Mouse (Mus musculus): Measurements from ENCODE around the gene Ptpn4. TPM values are rescaled to one million over a fixed set of nuclear protein-coding genes. Genes with fewer than 3 reads are reported as not detected.

Ptpn4 gene
- polyA plus RNA-seq, 1 experiment from 2014 or later = 5.6 TPM

DNA sequence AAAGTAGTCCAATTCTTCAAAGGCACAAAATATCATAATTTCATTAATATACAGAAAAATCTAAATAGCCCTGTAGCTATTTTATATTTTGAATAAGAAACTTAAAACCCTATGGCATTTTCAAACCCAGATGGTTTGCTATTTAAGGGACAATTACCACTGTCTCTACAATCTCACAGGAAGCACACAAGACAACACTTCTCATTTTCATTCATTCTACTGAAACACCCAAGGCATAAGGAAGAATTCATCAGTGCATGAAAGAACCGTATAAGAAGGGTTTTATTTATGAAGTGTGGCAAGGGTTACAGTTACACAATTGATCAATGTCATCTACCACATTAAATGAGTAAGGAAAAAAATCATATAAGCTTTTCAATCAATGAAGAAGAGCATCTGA lies 32.8 kb downstream of the Ptpn4 start:
- no peak for ATAC-seq (ENCODE audit: insufficient number of reproducible peaks, insufficient read depth, low FRiP score, low TSS enrichment, low read depth)
- Histone ChIP-seq H3K36me3 (no peaks in the 10 kb centered on the region), H3K4me1 (replicated peaks) (no peaks in the 10 kb centered on the region), H3K4me2 (no peak overlapping the region), H3K27ac (no peak overlapping the region), H3K27me3 (no peaks in the 10 kb centered on the region), H3K4me3 (replicated peaks) (no peak overlapping the region), H3K9me3 (no peaks in the 10 kb centered on the region), H3K9ac (replicated peaks) (no peak overlapping the region)
- 54% methylated on average over 1 of the region's 1 CpGs for WGBS

DNA sequence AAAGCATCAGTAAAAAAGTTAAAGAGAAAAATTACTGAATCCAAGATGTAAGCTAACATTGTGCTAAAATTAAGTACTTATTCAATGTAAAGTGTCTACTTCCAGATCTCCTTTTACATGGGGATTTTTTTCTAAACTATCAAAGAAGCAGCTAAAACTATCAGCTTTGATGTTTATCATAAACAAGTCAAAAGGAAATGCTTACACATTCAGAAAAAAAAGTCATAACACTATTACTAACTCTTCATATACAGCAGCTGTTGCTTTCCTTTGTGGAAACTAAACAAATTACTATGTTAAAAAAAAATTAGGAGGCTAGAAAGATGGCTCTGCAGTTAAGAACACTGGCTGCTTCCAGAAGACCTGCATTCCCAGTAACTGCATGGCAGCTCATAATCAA lies 42.2 kb downstream of the Ptpn4 start:
- Histone ChIP-seq H3K27me3 (no peaks in the 10 kb centered on the region), H3K9me3 (no peaks in the 10 kb centered on the region), H3K27ac (no peak overlapping the region), H3K9ac (replicated peaks) (no peak overlapping the region), H3K4me2 (no peak overlapping the region), H3K4me3 (replicated peaks) (no peak overlapping the region), H3K36me3 (0 out of 2 replicates have a peak, but pooled peaks cover 3% of the 10 kb centered on the region), H3K4me1 (replicated peaks) (peaks cover 5% of the 10 kb centered on the region; the same call in 1 of the 2 replicates)
- no peak for ATAC-seq (ENCODE audit: insufficient number of reproducible peaks, insufficient read depth, low FRiP score, low TSS enrichment, low read depth)

DNA sequence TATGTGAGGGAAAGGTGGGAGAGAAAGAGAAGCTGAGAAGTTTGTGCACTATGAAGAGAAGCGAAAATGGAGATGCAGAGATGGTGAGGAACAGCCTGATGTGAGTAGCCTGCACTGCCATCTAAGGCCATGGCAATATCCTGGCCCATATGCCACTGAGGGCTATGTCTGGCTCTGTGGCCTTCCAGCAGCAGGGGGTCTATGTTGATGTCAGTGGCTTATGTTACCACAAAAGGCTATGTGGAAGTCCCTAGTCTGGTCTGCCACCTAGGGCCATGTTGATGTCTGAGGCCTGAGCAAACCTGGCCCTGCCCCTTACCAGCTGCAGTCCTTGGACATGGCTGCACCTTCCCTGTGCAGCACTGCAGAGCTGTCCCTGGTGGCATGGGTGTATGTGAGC lies 43.1 kb downstream of the Ptpn4 start:
- Histone ChIP-seq H3K27ac (no peak overlapping the region), H3K9ac (replicated peaks) (no peak overlapping the region)
- 86% methylated on average over 1 of the region's 1 CpGs for WGBS

DNA sequence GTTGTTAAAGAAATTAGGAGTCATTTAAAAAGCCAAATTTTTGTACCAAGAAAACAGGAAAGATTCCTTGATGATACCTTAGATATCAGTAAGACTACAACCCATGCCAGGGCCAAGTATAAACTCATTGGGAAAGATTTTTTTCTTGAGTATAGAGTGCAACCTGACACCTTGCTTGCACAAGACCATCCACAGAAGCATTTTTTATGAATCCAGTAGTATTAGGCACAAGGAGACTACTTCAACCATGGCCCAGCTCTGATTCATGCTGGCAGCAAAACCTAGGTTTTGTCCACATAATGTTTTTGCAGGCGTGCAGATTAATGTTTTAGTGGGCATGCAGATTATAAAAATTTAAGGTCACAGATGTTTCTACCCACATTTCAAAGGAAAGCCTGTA lies 46.8 kb downstream of the Ptpn4 start:
- no peak overlapping the region for H3K4me2 ChIP-seq
- no peaks in the 10 kb centered on the region for H3K9me3 ChIP-seq
- H3K4me1 ChIP-seq (replicated peaks) = peaks cover 5% of the 10 kb centered on the region; the same call in 1 of the 2 replicates
- H3K9ac ChIP-seq (replicated peaks) = no peak overlapping the region
- no peak overlapping the region for H3K4me3 ChIP-seq (replicated peaks)
- 0 out of 2 replicates have a peak, but pooled peaks cover 3% of the 10 kb centered on the region for H3K36me3 ChIP-seq
- WGBS = 37% methylated on average over 1 of the region's 1 CpGs
- no peak overlapping the region for H3K27ac ChIP-seq
- H3K27me3 ChIP-seq = no peaks in the 10 kb centered on the region
- no peak for ATAC-seq (ENCODE audit: insufficient number of reproducible peaks, insufficient read depth, low FRiP score, low TSS enrichment, low read depth)

More for the DNA sequence above, 43.1 kb downstream of the Ptpn4 start:
- H3K4me3 ChIP-seq (replicated peaks) = no peak overlapping the region
- H3K4me1 ChIP-seq (replicated peaks) = peaks cover 5% of the 10 kb centered on the region; the same call in 1 of the 2 replicates
- no peak for ATAC-seq (ENCODE audit: insufficient number of reproducible peaks, insufficient read depth, low FRiP score, low TSS enrichment, low read depth)
- 0 out of 2 replicates have a peak, but pooled peaks cover 3% of the 10 kb centered on the region for H3K36me3 ChIP-seq
- no peak overlapping the region for H3K4me2 ChIP-seq
- H3K9me3 ChIP-seq = no peaks in the 10 kb centered on the region
- no peaks in the 10 kb centered on the region for H3K27me3 ChIP-seq

DNA sequence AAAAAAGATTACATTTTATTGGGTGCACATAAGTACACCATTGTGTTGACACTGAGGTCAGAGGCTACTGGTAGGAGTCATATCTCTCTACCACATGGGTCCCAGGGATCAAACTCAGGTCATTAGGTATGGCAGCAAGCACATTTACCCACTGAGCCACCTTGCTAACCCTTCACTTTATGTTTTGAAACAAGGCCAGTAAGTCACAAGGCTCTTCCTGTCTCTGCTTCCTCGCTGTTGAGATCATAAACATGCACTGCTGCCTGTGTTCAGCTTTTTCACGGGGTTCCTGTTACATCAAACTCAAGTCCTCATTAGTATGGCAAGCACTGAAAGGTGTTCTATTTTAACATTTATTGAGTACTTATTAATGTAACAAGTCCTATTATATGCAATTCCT lies 61.5 kb downstream of the Ptpn4 start:
- 59% methylated on average over 2 of the region's 2 CpGs for WGBS
- no peaks in the 10 kb centered on the region for H3K4me1 ChIP-seq (replicated peaks)
- H3K9ac ChIP-seq (replicated peaks) = no peak overlapping the region
- H3K27me3 ChIP-seq = no peaks in the 10 kb centered on the region
- no peaks in the 10 kb centered on the region for H3K9me3 ChIP-seq
- no peak overlapping the region for H3K4me2 ChIP-seq
- no peak overlapping the region for H3K27ac ChIP-seq
- ATAC-seq (ENCODE audit: insufficient number of reproducible peaks, insufficient read depth, low FRiP score, low TSS enrichment, low read depth) = no peak
- H3K4me3 ChIP-seq (replicated peaks) = no peak overlapping the region
- peaks cover 6% of the 10 kb centered on the region; the same call in 1 of the 2 replicates for H3K36me3 ChIP-seq

DNA sequence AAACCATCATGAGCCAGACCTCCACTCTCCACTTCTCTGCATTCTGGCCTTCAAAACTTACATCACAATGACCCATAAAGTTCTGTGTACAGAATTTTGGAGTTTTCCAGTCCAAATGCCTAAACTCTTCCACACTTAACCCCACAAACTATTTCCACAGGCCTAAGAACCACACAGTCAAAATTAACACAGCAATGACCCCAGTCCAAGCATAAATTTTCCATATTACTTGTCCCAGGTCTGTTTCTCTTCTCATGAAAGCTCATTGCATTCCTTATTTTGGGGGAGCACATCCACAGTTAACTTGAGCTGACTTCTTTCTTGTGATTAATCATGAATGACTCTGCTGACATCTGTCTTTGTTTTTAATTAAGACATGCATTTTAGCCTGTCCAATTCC lies 101.7 kb downstream of the Ptpn4 start:
- Histone ChIP-seq H3K4me1 (replicated peaks) (no peaks in the 10 kb centered on the region), H3K4me3 (replicated peaks) (no peak overlapping the region), H3K27me3 (no peaks in the 10 kb centered on the region), H3K9me3 (peaks cover 13% of the 10 kb centered on the region), H3K27ac (no peak overlapping the region), H3K36me3 (peaks cover 34% of the 10 kb centered on the region), H3K9ac (replicated peaks) (no peak overlapping the region), H3K4me2 (no peak overlapping the region)
- no peak for ATAC-seq (ENCODE audit: insufficient number of reproducible peaks, insufficient read depth, low FRiP score, low TSS enrichment, low read depth)

DNA sequence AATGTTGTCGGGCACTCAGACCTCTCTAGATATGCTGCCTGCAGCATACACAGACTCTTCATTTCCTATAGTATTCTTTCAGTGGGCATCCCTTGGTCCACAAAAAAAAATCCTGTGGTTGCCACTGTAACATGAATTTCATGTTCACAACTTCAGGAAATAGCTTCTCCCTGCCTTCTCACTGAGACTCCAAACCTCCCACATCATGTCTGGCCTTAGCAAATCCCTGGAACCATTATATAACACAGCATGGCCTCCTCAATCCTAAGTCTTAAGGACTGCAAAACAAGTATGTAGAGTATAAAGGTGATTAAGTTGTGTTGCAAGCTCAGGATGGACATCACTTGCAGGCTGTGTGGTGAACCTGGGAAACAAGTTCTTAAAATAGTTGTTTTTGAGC lies 102.6 kb downstream of the Ptpn4 start:
- H3K27ac ChIP-seq = no peak overlapping the region
- peaks cover 4% of the 10 kb centered on the region for H3K9me3 ChIP-seq
- H3K36me3 ChIP-seq = peaks cover 25% of the 10 kb centered on the region
- H3K4me1 ChIP-seq (replicated peaks) = no peaks in the 10 kb centered on the region
- H3K9ac ChIP-seq (replicated peaks) = no peak overlapping the region
- WGBS = 100% methylated on average over 1 of the region's 1 CpGs
- ATAC-seq (ENCODE audit: insufficient number of reproducible peaks, insufficient read depth, low FRiP score, low TSS enrichment, low read depth) = no peak
- H3K4me3 ChIP-seq (replicated peaks) = no peak overlapping the region
- no peak overlapping the region for H3K4me2 ChIP-seq
- no peaks in the 10 kb centered on the region for H3K27me3 ChIP-seq

DNA sequence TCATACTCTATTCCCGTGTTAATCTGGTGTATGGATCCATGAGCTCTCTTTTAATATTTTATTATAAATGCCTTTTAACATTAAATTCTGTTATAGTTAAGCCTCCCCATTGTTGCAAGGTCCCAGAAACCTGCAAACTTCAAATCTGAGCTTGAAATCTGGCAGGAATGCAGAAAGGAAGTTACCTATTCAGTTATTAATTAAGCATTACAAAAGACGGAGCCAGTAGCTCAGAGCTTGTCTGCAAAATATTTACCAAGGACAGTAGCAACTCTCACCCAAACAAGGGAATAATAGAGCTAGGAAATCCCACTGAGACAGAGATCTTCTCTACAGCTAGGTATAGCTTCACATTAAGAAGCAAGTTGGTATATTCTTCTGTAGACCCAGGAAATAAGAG lies 106.2 kb downstream of the Ptpn4 start:
- Histone ChIP-seq H3K4me3 (replicated peaks) (no peak overlapping the region), H3K4me1 (replicated peaks) (no peaks in the 10 kb centered on the region), H3K9ac (replicated peaks) (no peak overlapping the region), H3K9me3 (no peaks in the 10 kb centered on the region), H3K4me2 (no peak overlapping the region), H3K27me3 (no peaks in the 10 kb centered on the region), H3K36me3 (0 out of 2 replicates have a peak, but pooled peaks cover 7% of the 10 kb centered on the region), H3K27ac (no peak overlapping the region)
- ATAC-seq (ENCODE audit: insufficient number of reproducible peaks, insufficient read depth, low FRiP score, low TSS enrichment, low read depth) = no peak
- 89% methylated on average over 2 of the region's 2 CpGs for WGBS

DNA sequence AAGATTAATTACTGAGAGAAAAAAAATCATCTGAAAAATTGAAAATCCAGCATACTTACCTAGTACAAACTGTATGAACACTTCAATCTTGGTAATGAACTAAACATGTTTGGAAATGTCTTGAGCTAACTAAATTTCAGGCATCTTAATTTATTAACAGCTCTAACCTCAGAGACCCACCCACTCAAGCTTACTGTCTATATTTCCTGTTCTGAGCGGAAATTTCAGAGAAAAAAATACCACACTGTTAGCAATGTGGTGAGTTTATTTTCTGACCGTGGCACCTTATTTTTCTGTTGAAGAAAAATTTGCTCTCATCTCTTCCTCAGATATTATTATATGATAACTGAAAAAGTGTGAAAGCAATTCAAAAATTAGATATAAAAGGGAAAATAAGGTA lies 124.4 kb downstream of the Ptpn4 start:
- WGBS = 85% methylated on average over 2 of the region's 2 CpGs
- H3K4me3 ChIP-seq (replicated peaks) = no peak overlapping the region
- H3K4me2 ChIP-seq = no peak overlapping the region
- H3K36me3 ChIP-seq = 0 out of 2 replicates have a peak, but pooled peaks cover 3% of the 10 kb centered on the region
- ATAC-seq (ENCODE audit: insufficient number of reproducible peaks, insufficient read depth, low FRiP score, low TSS enrichment, low read depth) = no peak
- no peaks in the 10 kb centered on the region for H3K27me3 ChIP-seq
- no peaks in the 10 kb centered on the region for H3K4me1 ChIP-seq (replicated peaks)
- no peak overlapping the region for H3K9ac ChIP-seq (replicated peaks)
- H3K27ac ChIP-seq = no peak overlapping the region
- no peaks in the 10 kb centered on the region for H3K9me3 ChIP-seq

DNA sequence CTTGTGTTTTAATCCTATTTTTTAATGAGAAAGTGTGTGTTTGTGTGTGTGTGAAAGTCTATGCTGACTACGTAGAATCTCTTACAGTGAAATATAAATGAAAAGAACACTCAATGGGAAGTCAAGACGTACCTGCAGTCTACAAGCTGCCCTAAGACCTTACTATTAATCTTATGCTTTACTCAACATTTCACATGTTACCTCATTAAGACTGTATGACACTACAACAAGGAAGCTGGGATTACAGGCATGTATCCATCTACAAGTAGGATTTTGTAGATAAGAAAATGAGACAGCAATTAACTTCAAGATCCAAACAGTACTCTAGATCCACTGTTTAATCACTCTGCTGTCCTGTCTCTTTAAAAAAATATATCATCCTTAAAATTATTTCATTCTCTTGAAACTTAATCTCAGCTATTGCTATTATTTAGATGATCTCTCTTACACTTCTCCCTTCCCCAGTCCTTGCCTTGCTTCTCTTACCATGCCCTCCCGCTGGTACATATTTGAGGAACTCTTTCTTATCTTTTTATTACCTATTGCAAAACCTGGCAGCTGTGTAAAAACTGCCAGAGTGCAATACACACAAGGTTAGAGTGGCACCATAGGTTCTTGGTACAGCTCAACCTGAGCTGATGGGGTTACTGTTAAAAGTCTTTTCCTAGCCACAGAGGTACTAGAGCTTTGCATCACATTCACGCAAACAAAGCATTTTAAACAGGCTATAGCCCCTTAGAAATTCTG lies 130.8 kb downstream of the Ptpn4 start:
- Histone ChIP-seq H3K36me3 (peaks cover 24% of the 10 kb centered on the region), H3K9ac (replicated peaks) (no peak overlapping the region), H3K27ac (no peak overlapping the region), H3K27me3 (no peaks in the 10 kb centered on the region), H3K4me1 (replicated peaks) (no peaks in the 10 kb centered on the region), H3K9me3 (no peaks in the 10 kb centered on the region), H3K4me2 (no peak overlapping the region), H3K4me3 (replicated peaks) (no peak overlapping the region)
- ATAC-seq (ENCODE audit: insufficient number of reproducible peaks, insufficient read depth, low FRiP score, low TSS enrichment, low read depth) = no peak
- WGBS = 91% methylated on average over 4 of the region's 4 CpGs

DNA sequence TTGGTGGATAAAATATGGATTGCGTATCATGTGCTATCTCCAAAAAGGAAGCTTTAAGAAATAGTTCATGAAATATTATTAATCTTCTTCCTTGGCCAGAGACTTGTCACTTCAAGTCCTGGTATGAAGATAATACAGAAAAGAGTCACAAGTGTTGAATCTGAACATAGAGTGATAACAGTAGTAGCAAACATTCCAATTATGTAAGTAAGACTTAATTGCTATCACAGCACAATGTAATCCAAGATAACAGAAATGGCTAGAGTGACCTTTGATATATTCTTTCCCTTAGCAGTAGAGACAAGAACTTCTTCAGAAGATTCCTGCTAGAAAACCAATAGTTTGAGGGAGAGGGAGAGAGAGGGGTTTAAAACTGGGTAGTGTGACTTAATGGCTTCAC lies 140.6 kb downstream of the Ptpn4 start:
- H3K4me2 ChIP-seq = no peak overlapping the region
- H3K27me3 ChIP-seq = no peaks in the 10 kb centered on the region
- WGBS = 92% methylated on average over 1 of the region's 1 CpGs
- no peak for ATAC-seq (ENCODE audit: insufficient number of reproducible peaks, insufficient read depth, low FRiP score, low TSS enrichment, low read depth)
- no peaks in the 10 kb centered on the region for H3K9me3 ChIP-seq
- no peaks in the 10 kb centered on the region for H3K4me1 ChIP-seq (replicated peaks)
- H3K27ac ChIP-seq = no peak overlapping the region
- no peak overlapping the region for H3K9ac ChIP-seq (replicated peaks)
- no peak overlapping the region for H3K4me3 ChIP-seq (replicated peaks)
- peaks cover 37% of the 10 kb centered on the region for H3K36me3 ChIP-seq
